Mouse (Mus musculus) spleen, adult 12 weeks (tissue): ENCODE results near the gene Chtf18.
A peak's percentile ranks its signal among the peaks of the same experiment; 100 is the strongest.
"Not testable (repeated sequence)": the region's sequence is repeated elsewhere in the genome, so short reads cannot be mapped to it uniquely, and the experiment has no call there.

Experiments
- DNase-seq: peaks from one replicate; pipeline ENCODE4 v3.0.0; 2022; ENCODE audit warnings: low spot score

The Chtf18 gene

GRCm38 (mm10) chr17:25727265-25728008 is at the start of gene Chtf18, which contains the start of gene Rpusd1:
Gene Chtf18, minus strand, starts transcription at chr17:25727419.
Gene Rpusd1, plus strand, starts transcription at chr17:25727670.
- peak; percentile 98 for DNase-seq

- no peak for DNase-seq
Observed at GRCm38 (mm10) chr17:25775318-25776062, 48.3 kb upstream of the Chtf18 start.

- DNase-seq = peak; percentile 94
Observed at GRCm38 (mm10) chr17:25773549-25774120, 46.4 kb upstream of the Chtf18 start, which contains the start of gene Narfl. Gene Narfl, plus strand, starts transcription at chr17:25773776.

- no peak for DNase-seq
Observed at GRCm38 (mm10) chr17:25769331-25769730, 42.1 kb upstream of the Chtf18 start.

GRCm38 (mm10) chr17:25765886-25766285 is 38.7 kb upstream of the Chtf18 start:
- no peak for DNase-seq

- no peak for DNase-seq
Observed at GRCm38 (mm10) chr17:25762591-25762990, 35.4 kb upstream of the Chtf18 start.

- DNase-seq = no peak
Observed at GRCm38 (mm10) chr17:25761561-25761970, 34.3 kb upstream of the Chtf18 start.

GRCm38 (mm10) chr17:25760148-25760547 is 32.9 kb upstream of the Chtf18 start:
- no peak for DNase-seq

GRCm38 (mm10) chr17:25757691-25758090 is 30.5 kb upstream of the Chtf18 start:
- no peak for DNase-seq

- no peak for DNase-seq
Observed at GRCm38 (mm10) chr17:25756378-25757242, 29.4 kb upstream of the Chtf18 start.

GRCm38 (mm10) chr17:25755627-25756377 is 28.6 kb upstream of the Chtf18 start:
- DNase-seq = no peak

- no peak for DNase-seq
Observed at GRCm38 (mm10) chr17:25755086-25755485, 27.9 kb upstream of the Chtf18 start.

- DNase-seq = no peak
Observed at GRCm38 (mm10) chr17:25754241-25754640, 27.0 kb upstream of the Chtf18 start, which contains the start of gene Msln. Gene Msln, minus strand, starts transcription at chr17:25754378.

GRCm38 (mm10) chr17:25751446-25751845 is 24.2 kb upstream of the Chtf18 start:
- no peak for DNase-seq

- no peak for DNase-seq
Observed at GRCm38 (mm10) chr17:25749314-25749713, 22.1 kb upstream of the Chtf18 start.

- no peak for DNase-seq
Observed at GRCm38 (mm10) chr17:25748238-25748637, 21.0 kb upstream of the Chtf18 start.

GRCm38 (mm10) chr17:25744311-25744710 is 17.1 kb upstream of the Chtf18 start:
- DNase-seq = no peak

GRCm38 (mm10) chr17:25743831-25744230 is 16.6 kb upstream of the Chtf18 start:
- no peak for DNase-seq

- not testable (repeated sequence) for DNase-seq
Observed at GRCm38 (mm10) chr17:25741471-25741870, 14.3 kb upstream of the Chtf18 start.

GRCm38 (mm10) chr17:25738861-25739260 is 11.6 kb upstream of the Chtf18 start:
- DNase-seq = no peak

GRCm38 (mm10) chr17:25735745-25736144 is 8.5 kb upstream of the Chtf18 start, which contains the start of gene Mslnl:
Gene Mslnl, plus strand, starts transcription at chr17:25736042.
- DNase-seq = no peak
